Comparison of ENCODE assay signal across 25 mouse cellular contexts in genomic region chr9:103228370-103229003, GRCm38 (mm10). TPM values are rescaled to one million over a fixed set of nuclear protein-coding genes. Genes with fewer than 3 reads are reported as not detected.
A peak's percentile ranks its signal among the peaks of the same experiment; 100 is the strongest.
DNase-seq lines count a peak whose midpoint lies in the region; ATAC-seq and TF ChIP-seq lines count a peak whose summit lies in the region.
"Had no signal": no experiment of that assay in that cellular context is flagged by ENCODE, and none has a peak within 500 bp of the region (broad histone marks: within the 10 kb centered on the region; RNA-seq: fewer than 3 reads in every experiment).

No protein-coding gene starts in this region.

- no peaks in the 10 kb centered on the region for H3K9me3 ChIP-seq in lung, postnatal 0 days (ENCODE audit: low read length)
- H3K9me3 ChIP-seq in liver, embryonic 12.5 days (replicated peaks) = no peaks in the 10 kb centered on the region
- no peaks in the 10 kb centered on the region for H3K9me3 ChIP-seq in liver, postnatal 0 days (ENCODE audit: low read length)
- H3K9me3 ChIP-seq in forebrain, embryonic 15.5 days = no peaks in the 10 kb centered on the region
- H3K9me3 ChIP-seq: embryonic facial prominence, embryonic 15.5 days; forebrain, embryonic 10.5 days; heart, embryonic 15.5 days; limb, embryonic 12.5 days had no signal

- 76% methylated on average over 13 of the region's 13 CpGs for WGBS in lung, postnatal 0 days
- 64% methylated on average over 13 of the region's 13 CpGs for WGBS in liver, embryonic 12.5 days (ENCODE audit: insufficient replicate concordance)
- WGBS in liver, postnatal 0 days (ENCODE audit: insufficient replicate concordance) = 54% methylated on average over 13 of the region's 13 CpGs
- 80% methylated on average over 13 of the region's 13 CpGs for WGBS in forebrain, embryonic 15.5 days

- no peak overlapping the region for H3K27ac ChIP-seq in lung, postnatal 0 days (ENCODE audit: low read length)
- H3K27ac ChIP-seq in liver, embryonic 12.5 days = peak overlapping the region; percentile 64; the same call in 1 of the 2 replicates
- peak overlapping the region; percentile 91 for H3K27ac ChIP-seq in liver, postnatal 0 days (ENCODE audit: low read depth)
- H3K27ac ChIP-seq in forebrain, embryonic 15.5 days (replicated peaks) = no peak overlapping the region
- H3K27ac ChIP-seq: embryonic facial prominence, embryonic 15.5 days; forebrain, embryonic 10.5 days; heart, embryonic 15.5 days; hindbrain, embryonic 14.5 days; limb, embryonic 12.5 days had no signal

- peaks cover 6% of the 10 kb centered on the region; the same call in 1 of the 2 replicates for H3K4me1 ChIP-seq in lung, postnatal 0 days (ENCODE audit: insufficient read depth, low read depth, low read length)
- peaks cover 21% of the 10 kb centered on the region for H3K4me1 ChIP-seq in liver, embryonic 12.5 days
- H3K4me1 ChIP-seq in liver, postnatal 0 days (ENCODE audit: insufficient read depth) = peaks cover 27% of the 10 kb centered on the region
- peaks cover 9% of the 10 kb centered on the region for H3K4me1 ChIP-seq in forebrain, embryonic 15.5 days

- no peaks in the 10 kb centered on the region for H3K36me3 ChIP-seq in lung, postnatal 0 days (ENCODE audit: insufficient read depth, low read length)
- H3K36me3 ChIP-seq in liver, embryonic 12.5 days = peaks cover 13% of the 10 kb centered on the region
- peaks cover 20% of the 10 kb centered on the region for H3K36me3 ChIP-seq in liver, postnatal 0 days (replicated peaks; ENCODE audit: insufficient read depth, low read length)
- H3K36me3 ChIP-seq in forebrain, embryonic 15.5 days = no peaks in the 10 kb centered on the region
- H3K36me3 ChIP-seq: embryonic facial prominence, embryonic 15.5 days; forebrain, embryonic 10.5 days; heart, embryonic 15.5 days; limb, embryonic 12.5 days had no signal

- no peaks in the 10 kb centered on the region for H3K27me3 ChIP-seq in lung, postnatal 0 days (replicated peaks; ENCODE audit: insufficient read depth, low read length)
- peaks cover 10% of the 10 kb centered on the region; the same call in 1 of the 2 replicates for H3K27me3 ChIP-seq in liver, embryonic 12.5 days (replicated peaks)
- no peaks in the 10 kb centered on the region for H3K27me3 ChIP-seq in liver, postnatal 0 days (ENCODE audit: insufficient read depth, low read length)
- H3K27me3 ChIP-seq in forebrain, embryonic 15.5 days = no peaks in the 10 kb centered on the region
- H3K27me3 ChIP-seq: embryonic facial prominence, embryonic 15.5 days; heart, embryonic 15.5 days; limb, embryonic 12.5 days had no signal

- no peak overlapping the region for H3K9ac ChIP-seq in lung, postnatal 0 days (replicated peaks; ENCODE audit: low read depth)
- H3K9ac ChIP-seq in liver, embryonic 12.5 days = peak overlapping the region; percentile 44; the same call in 1 of the 2 replicates
- H3K9ac ChIP-seq in liver, postnatal 0 days (replicated peaks) = peak overlapping the region; percentile 66
- no peak overlapping the region for H3K9ac ChIP-seq in forebrain, embryonic 15.5 days (replicated peaks)
- H3K9ac ChIP-seq: embryonic facial prominence, embryonic 15.5 days; forebrain, postnatal 0 days; heart, embryonic 15.5 days; hindbrain, embryonic 14.5 days; limb, embryonic 12.5 days; lung, embryonic 14.5 days had no signal

- H3K4me3 ChIP-seq in lung, postnatal 0 days (ENCODE audit: low read depth, low read length) = no peak overlapping the region
- peak overlapping the region; percentile 40 for H3K4me3 ChIP-seq in liver, embryonic 12.5 days
- H3K4me3 ChIP-seq in liver, postnatal 0 days (ENCODE audit: low read depth, low read length) = peak overlapping the region; percentile 56
- no peak overlapping the region for H3K4me3 ChIP-seq in forebrain, embryonic 15.5 days
- H3K4me3 ChIP-seq: embryonic facial prominence, embryonic 15.5 days; forebrain, embryonic 10.5 days; heart, embryonic 15.5 days; limb, embryonic 12.5 days had no signal

- TF ChIP-seq CTCF in lung, postnatal 0 days (IDR thresholded peaks at IDR 0.05) = no peak
- TF ChIP-seq CTCF in liver, postnatal 0 days (IDR thresholded peaks at IDR 0.05; ENCODE audit: low read depth) = no peak

- no peak for ATAC-seq in lung, postnatal 0 days
- ATAC-seq in liver, embryonic 12.5 days = no peak
- ATAC-seq in liver, postnatal 0 days = no peak
- ATAC-seq in forebrain, embryonic 15.5 days (replicated peaks) = no peak
- ATAC-seq: forebrain, postnatal 0 days had no signal

- H3K4me2 ChIP-seq in lung, postnatal 0 days (replicated peaks; ENCODE audit: low read depth, low read length) = peak overlapping the region; percentile 52
- H3K4me2 ChIP-seq in liver, embryonic 12.5 days = peak overlapping the region; percentile 40
- H3K4me2 ChIP-seq in liver, postnatal 0 days (ENCODE audit: low read depth, low read length) = peak overlapping the region; percentile 63
- no peak overlapping the region for H3K4me2 ChIP-seq in forebrain, embryonic 15.5 days (replicated peaks)
- H3K4me2 ChIP-seq: embryonic facial prominence, embryonic 15.5 days; heart, embryonic 15.5 days; hindbrain, embryonic 14.5 days; limb, embryonic 12.5 days; lung, embryonic 14.5 days had no signal

- TF ChIP-seq EP300 in lung, postnatal 0 days (IDR thresholded peaks at IDR 0.05) = no peak
- no peak for TF ChIP-seq EP300 in liver, postnatal 0 days (IDR thresholded peaks at IDR 0.05; ENCODE audit: low read depth)

- no peak for DNase-seq in lung, postnatal 0 days (ENCODE audit: low spot score)
- DNase-seq in lung, postnatal 36 days = no peak
- peak; percentile 40 for DNase-seq in liver, postnatal 0 days
- no peak for DNase-seq in frontal cortex, adult 2 months (ENCODE audit: extremely low spot score in 1 of 2, low spot score in 1 of 2)
- no peak for DNase-seq in thymus, adult 18-20 months
- DNase-seq: adrenal gland, postnatal 36 days; cerebellum, adult 9-10 months; forebrain, postnatal 0 days; gastrocnemius, postnatal 25 days; heart, postnatal 36 days; kidney, adult 9 months; kidney, postnatal 14 days; lung, embryonic 14.5 days; right cerebral cortex, postnatal 25 days; thymus, postnatal 14 days had no signal

RNA-seq across cellular contexts. Expression of gene Gm20425, which starts 1.6 kb away (rescaled TPM):
- polyA plus RNA-seq in lung, postnatal 0 days (2015; fragmentation: Nextera tagmentation; extraction: Ambion mirVana) = 7.3 and 10.7 TPM in 2 replicates
- polyA plus RNA-seq in liver, embryonic 12.5 days (2016; fragmentation: Nextera tagmentation; extraction: Ambion mirVana) = 4.9 and 5.2 TPM in 2 replicates
- 5.1 and 6.1 TPM in 2 replicates for polyA plus RNA-seq in liver, postnatal 0 days (2015; fragmentation: Nextera tagmentation; extraction: Ambion mirVana)
- 4.6 and 4.7 TPM in 2 replicates for polyA plus RNA-seq in forebrain, embryonic 15.5 days (2015; fragmentation: Nextera tagmentation; extraction: Ambion mirVana)
- polyA plus RNA-seq in frontal cortex, adult 2 months (2012; rRNA removed) = not detected in 2 replicates
- polyA plus RNA-seq: C2C12; forebrain, embryonic 10.5 days; intestine, embryonic 14.5 days; lung, embryonic 14.5 days; spleen, adult 2 months had no signal

RNA-seq across cellular contexts. Expression of gene Trf, which starts 1.8 kb away (rescaled TPM):
- polyA plus RNA-seq in lung, postnatal 0 days (2015; fragmentation: Nextera tagmentation; extraction: Ambion mirVana) = 523 and 670 TPM in 2 replicates
- 2,820 and 2,901 TPM in 2 replicates for polyA plus RNA-seq in liver, embryonic 12.5 days (2016; fragmentation: Nextera tagmentation; extraction: Ambion mirVana)
- polyA plus RNA-seq in liver, postnatal 0 days (2015; fragmentation: Nextera tagmentation; extraction: Ambion mirVana) = 28,598 and 33,336 TPM in 2 replicates
- 25.5 and 25.7 TPM in 2 replicates for polyA plus RNA-seq in forebrain, embryonic 15.5 days (2015; fragmentation: Nextera tagmentation; extraction: Ambion mirVana)
- polyA plus RNA-seq in frontal cortex, adult 2 months (2012; rRNA removed) = 154 and 202 TPM in 2 replicates
- polyA plus RNA-seq: C2C12 had no signal

RNA-seq across cellular contexts. Expression of gene Srprb, which starts 26.6 kb away (rescaled TPM):
- polyA plus RNA-seq in lung, postnatal 0 days (2015; fragmentation: Nextera tagmentation; extraction: Ambion mirVana) = 39.4 and 40.5 TPM in 2 replicates
- 30.3 and 31.5 TPM in 2 replicates for polyA plus RNA-seq in liver, embryonic 12.5 days (2016; fragmentation: Nextera tagmentation; extraction: Ambion mirVana)
- 10.1 and 10.8 TPM in 2 replicates for polyA plus RNA-seq in liver, postnatal 0 days (2015; fragmentation: Nextera tagmentation; extraction: Ambion mirVana)
- polyA plus RNA-seq in forebrain, embryonic 15.5 days (2015; fragmentation: Nextera tagmentation; extraction: Ambion mirVana) = 48.8 and 49.1 TPM in 2 replicates
- polyA plus RNA-seq in frontal cortex, adult 2 months (2012; rRNA removed) = 35.9 and 38.8 TPM in 2 replicates

Comparison
In these comparisons a context has a peak if more than half of its experiments do, and no peak if none do; other contexts are left out.
1. H3K27ac ChIP-seq: peak in liver, embryonic 12.5 days (single experiment) and liver, postnatal 0 days (single experiment); none in lung, postnatal 0 days (single experiment) and forebrain, embryonic 15.5 days (single experiment).
2. H3K4me3 ChIP-seq: peak in liver, embryonic 12.5 days (single experiment) and liver, postnatal 0 days (single experiment); none in lung, postnatal 0 days (single experiment) and forebrain, embryonic 15.5 days (single experiment).
3. H3K9ac ChIP-seq: peak in liver, embryonic 12.5 days (single experiment) and liver, postnatal 0 days (single experiment); none in lung, postnatal 0 days (single experiment) and forebrain, embryonic 15.5 days (single experiment).